Mouse (Mus musculus) limb, embryonic 10.5 days (tissue): ENCODE measurements around the gene Ankrd55. TPM values are rescaled to one million over a fixed set of nuclear protein-coding genes. Genes with fewer than 3 reads are reported as not detected.

Experiments
- DNase-seq: peaks from one replicate; pipeline ENCODE4 v3.0.0-alpha.2; 2017; ENCODE audit warnings: low spot score
- H3K27ac ChIP-seq: fragments of 300-500 bp; sonication (generic); 2 replicates; pipeline ENCODE4 v1.5.1; 2016; ENCODE audit warnings: mild to moderate bottlenecking
- H3K27me3 ChIP-seq: fragments of 300-500 bp; sonication (generic); 2 replicates; pipeline ENCODE4 v1.6.1; 2016; ENCODE audit warnings: low read depth, mild to moderate bottlenecking; ENCODE audit not compliant: poor library complexity, severe bottlenecking
- H3K36me3 ChIP-seq: fragments of 300-500 bp; sonication (generic); 2 replicates; pipeline ENCODE4 v1.6.1; 2016; ENCODE audit warnings: mild to moderate bottlenecking, moderate library complexity
- H3K4me1 ChIP-seq: fragments of 300-500 bp; sonication (generic); 2 replicates; pipeline ENCODE4 v1.6.1; 2016
- H3K4me3 ChIP-seq: fragments of 300-500 bp; sonication (generic); 2 replicates; pipeline ENCODE4 v1.5.1; 2016; ENCODE audit warnings: mild to moderate bottlenecking, moderate library complexity
- H3K9me3 ChIP-seq: fragments of 300-500 bp; sonication (generic); replicated peaks from 2 replicates; pipeline ENCODE4 v1.6.1; 2016; ENCODE audit warnings: mild to moderate bottlenecking
- WGBS: fragments of 180-500 bp; shearing (Covaris S2); methylation state at CpG from one replicate; pipeline ENCODE4 v1.1.7; 2016; 5-methylcytosine and 5-hydroxymethylcytosine counted together
- polyA plus RNA-seq: library from polyadenylated mRNA; unstranded; fragments of >200 nt; fragmentation: Nextera tagmentation; extraction: Ambion mirVana; gene quantifications from 2 replicates; pipeline ENCODE4 v1.2.1, GENCODE M21; 2016

Gene Ankrd55
- polyA plus RNA-seq, 1 experiment from 2014 or later: 0.23 TPM

- H3K4me3 ChIP-seq: no peak overlapping the region
- no peak overlapping the region for H3K27ac ChIP-seq
- DNase-seq: no peak
- 91% methylated on average over 1 of the region's 1 CpGs for WGBS
- H3K27me3 ChIP-seq: no peaks in the 10 kb centered on the region
- H3K36me3 ChIP-seq: no peaks in the 10 kb centered on the region
- H3K9me3 ChIP-seq: no peaks in the 10 kb centered on the region
- H3K4me1 ChIP-seq: peaks cover 5% of the 10 kb centered on the region; the same call in 1 of the 2 replicates
These were observed 102.0 kb downstream of the Ankrd55 start for GRCm38 (mm10) chr13:112390206-112390605.

GRCm38 (mm10) chr13:112391354-112391753 lies 103.1 kb downstream of the Ankrd55 start:
- Histone ChIP-seq H3K36me3 (no peaks in the 10 kb centered on the region), H3K4me3 (no peak overlapping the region), H3K27ac (no peak overlapping the region), H3K27me3 (no peaks in the 10 kb centered on the region), H3K4me1 (peaks cover 5% of the 10 kb centered on the region; the same call in 1 of the 2 replicates), H3K9me3 (no peaks in the 10 kb centered on the region)
- WGBS: 81% methylated on average over 3 of the region's 3 CpGs
- DNase-seq: no peak

- Histone ChIP-seq H3K27me3 (no peaks in the 10 kb centered on the region), H3K36me3 (no peaks in the 10 kb centered on the region), H3K4me3 (no peak overlapping the region), H3K27ac (no peak overlapping the region), H3K9me3 (no peaks in the 10 kb centered on the region), H3K4me1 (peaks cover 17% of the 10 kb centered on the region; the same call in 1 of the 2 replicates)
- DNase-seq: no peak
- 98% methylated on average over 2 of the region's 2 CpGs for WGBS
These were observed 105.1 kb downstream of the Ankrd55 start for GRCm38 (mm10) chr13:112393356-112393755.

- H3K9me3 ChIP-seq: no peaks in the 10 kb centered on the region
- peaks cover 17% of the 10 kb centered on the region; the same call in 1 of the 2 replicates for H3K4me1 ChIP-seq
- 83% methylated on average over 9 of the region's 9 CpGs for WGBS
- no peaks in the 10 kb centered on the region for H3K27me3 ChIP-seq
- H3K27ac ChIP-seq: no peak overlapping the region
- H3K36me3 ChIP-seq: no peaks in the 10 kb centered on the region
- DNase-seq: no peak
- no peak overlapping the region for H3K4me3 ChIP-seq
These were observed 106.0 kb downstream of the Ankrd55 start for GRCm38 (mm10) chr13:112394271-112394670.

GRCm38 (mm10) chr13:112404723-112405122 lies 116.5 kb downstream of the Ankrd55 start:
- H3K27ac ChIP-seq: no peak overlapping the region
- 92% methylated on average over 3 of the region's 3 CpGs for WGBS
- H3K36me3 ChIP-seq: no peaks in the 10 kb centered on the region
- H3K27me3 ChIP-seq: no peaks in the 10 kb centered on the region
- DNase-seq: no peak
- no peaks in the 10 kb centered on the region for H3K9me3 ChIP-seq
- no peak overlapping the region for H3K4me3 ChIP-seq
- no peaks in the 10 kb centered on the region for H3K4me1 ChIP-seq

GRCm38 (mm10) chr13:112405184-112405583 lies 116.9 kb downstream of the Ankrd55 start:
- no peak overlapping the region for H3K4me3 ChIP-seq
- H3K27ac ChIP-seq: no peak overlapping the region
- 78% methylated on average over 1 of the region's 1 CpGs for WGBS
- H3K9me3 ChIP-seq: no peaks in the 10 kb centered on the region
- no peaks in the 10 kb centered on the region for H3K4me1 ChIP-seq
- H3K27me3 ChIP-seq: no peaks in the 10 kb centered on the region
- no peaks in the 10 kb centered on the region for H3K36me3 ChIP-seq
- no peak for DNase-seq

- H3K27me3 ChIP-seq: no peaks in the 10 kb centered on the region
- 83% methylated on average over 2 of the region's 2 CpGs for WGBS
- peaks cover 10% of the 10 kb centered on the region for H3K4me1 ChIP-seq
- no peak overlapping the region for H3K4me3 ChIP-seq
- H3K27ac ChIP-seq: no peak overlapping the region
- no peaks in the 10 kb centered on the region for H3K9me3 ChIP-seq
- no peaks in the 10 kb centered on the region for H3K36me3 ChIP-seq
- no peak for DNase-seq
These were observed 118.4 kb downstream of the Ankrd55 start for GRCm38 (mm10) chr13:112406618-112407017.

GRCm38 (mm10) chr13:112407181-112407700 lies 119.0 kb downstream of the Ankrd55 start:
- no peak for DNase-seq
- H3K36me3 ChIP-seq: no peaks in the 10 kb centered on the region
- no peaks in the 10 kb centered on the region for H3K9me3 ChIP-seq
- peaks cover 11% of the 10 kb centered on the region for H3K4me1 ChIP-seq
- H3K4me3 ChIP-seq: no peak overlapping the region
- 91% methylated on average over 3 of the region's 3 CpGs for WGBS
- H3K27me3 ChIP-seq: no peaks in the 10 kb centered on the region
- no peak overlapping the region for H3K27ac ChIP-seq

GRCm38 (mm10) chr13:112407776-112408490 lies 119.7 kb downstream of the Ankrd55 start:
- H3K4me1 ChIP-seq: peaks cover 18% of the 10 kb centered on the region
- H3K27me3 ChIP-seq: no peaks in the 10 kb centered on the region
- no peaks in the 10 kb centered on the region for H3K9me3 ChIP-seq
- H3K36me3 ChIP-seq: no peaks in the 10 kb centered on the region
- H3K27ac ChIP-seq: no peak overlapping the region
- DNase-seq: no peak
- 93% methylated on average over 9 of the region's 9 CpGs for WGBS
- no peak overlapping the region for H3K4me3 ChIP-seq

GRCm38 (mm10) chr13:112408701-112409100 lies 120.5 kb downstream of the Ankrd55 start:
- DNase-seq: no peak
- 89% methylated on average over 4 of the region's 4 CpGs for WGBS
- Histone ChIP-seq H3K9me3 (no peaks in the 10 kb centered on the region), H3K27ac (no peak overlapping the region), H3K4me3 (no peak overlapping the region), H3K36me3 (no peaks in the 10 kb centered on the region), H3K27me3 (no peaks in the 10 kb centered on the region), H3K4me1 (peaks cover 25% of the 10 kb centered on the region)

GRCm38 (mm10) chr13:112409331-112409730 lies 121.1 kb downstream of the Ankrd55 start:
- no peak overlapping the region for H3K4me3 ChIP-seq
- no peaks in the 10 kb centered on the region for H3K27me3 ChIP-seq
- H3K36me3 ChIP-seq: no peaks in the 10 kb centered on the region
- H3K27ac ChIP-seq: no peak overlapping the region
- no peaks in the 10 kb centered on the region for H3K9me3 ChIP-seq
- peaks cover 25% of the 10 kb centered on the region for H3K4me1 ChIP-seq
- no peak for DNase-seq
- WGBS: 79% methylated on average over 2 of the region's 2 CpGs

GRCm38 (mm10) chr13:112409851-112410250 lies 121.6 kb downstream of the Ankrd55 start:
- no peak for DNase-seq
- H3K36me3 ChIP-seq: no peaks in the 10 kb centered on the region
- H3K9me3 ChIP-seq: no peaks in the 10 kb centered on the region
- WGBS: 89% methylated on average over 1 of the region's 1 CpGs
- no peaks in the 10 kb centered on the region for H3K27me3 ChIP-seq
- no peak overlapping the region for H3K27ac ChIP-seq
- H3K4me3 ChIP-seq: no peak overlapping the region
- peaks cover 25% of the 10 kb centered on the region for H3K4me1 ChIP-seq

GRCm38 (mm10) chr13:112410461-112410860 lies 122.2 kb downstream of the Ankrd55 start:
- DNase-seq: no peak
- no peaks in the 10 kb centered on the region for H3K27me3 ChIP-seq
- H3K9me3 ChIP-seq: no peaks in the 10 kb centered on the region
- H3K36me3 ChIP-seq: no peaks in the 10 kb centered on the region
- WGBS: 92% methylated on average over 4 of the region's 4 CpGs
- no peak overlapping the region for H3K27ac ChIP-seq
- H3K4me3 ChIP-seq: no peak overlapping the region
- peaks cover 25% of the 10 kb centered on the region for H3K4me1 ChIP-seq
